Mouse (Mus musculus) heart, adult 2 months (tissue): Measurements from ENCODE around the gene Pdia2.

ENCODE experiments used
- CTCF ChIP-seq: fragments of 200-600 bp; IDR thresholded peaks from 2 replicates; pipeline ENCODE4 v1.8.1; 2022; ENCODE audit warnings: antibody characterized with exemption, mild to moderate bottlenecking, moderate library complexity
- POLR2A ChIP-seq: fragments of 200-500 bp; IDR thresholded peaks from 2 replicates; pipeline ENCODE4 v1.6.1; 2011; ENCODE audit warnings: mild to moderate bottlenecking, low read depth, low read length, control low read depth; ENCODE audit not compliant: insufficient read depth

DNA sequence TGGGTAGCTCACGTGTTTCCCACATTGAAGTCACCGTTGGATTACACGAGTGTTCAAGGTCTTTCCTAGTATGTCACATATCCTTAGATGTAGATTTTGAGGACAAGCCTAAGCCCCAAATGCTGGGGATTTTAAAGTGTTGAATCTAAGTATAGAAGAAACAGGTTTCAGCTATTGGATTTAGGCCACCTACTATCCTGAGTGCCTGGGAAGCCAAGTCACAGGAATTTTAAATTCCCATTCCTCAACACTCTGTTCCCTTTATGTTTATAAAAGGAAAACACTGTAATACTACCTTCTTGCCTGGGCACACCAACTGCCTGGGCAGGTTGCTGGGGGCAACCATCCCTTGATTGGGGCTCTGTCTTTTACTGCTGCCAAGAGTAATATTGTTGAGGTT, 17.7 kb downstream of the Pdia2 start:
- no peak for TF ChIP-seq CTCF
- TF ChIP-seq POLR2A: no peak
